Mouse (Mus musculus) thymus, adult 2 months (tissue): ENCODE results near the gene Arid4b.

Source experiments
- CTCF ChIP-seq: fragments of 200-500 bp; IDR thresholded peaks from 2 replicates; pipeline ENCODE4 v1.5.1; 2012; ENCODE audit warnings: mild to moderate bottlenecking, control low read depth, low read length, moderate library complexity, borderline replicate concordance; ENCODE audit not compliant: control insufficient read depth, poor library complexity, insufficient read depth; ENCODE audit errors: extremely low read depth
- POLR2A ChIP-seq: fragments of 200-500 bp; IDR thresholded peaks from 2 replicates; pipeline ENCODE4 v1.6.1; 2012; ENCODE audit warnings: mild to moderate bottlenecking, low read length, control low read depth, moderate library complexity; ENCODE audit not compliant: control insufficient read depth, poor library complexity, insufficient read depth; ENCODE audit errors: extremely low read depth

GRCm38 (mm10) chr13:14088669-14089068 lies 25.6 kb downstream of the Arid4b start:
- TF ChIP-seq POLR2A (no peak), CTCF (no peak)
